Mouse (Mus musculus) testis, adult 2 months (tissue): ENCODE data around the gene Slc37a4.

Experiments
- CTCF ChIP-seq: fragments of 200-500 bp; IDR thresholded peaks from 2 replicates; pipeline ENCODE4 v1.5.1; 2012; ENCODE audit warnings: low read depth, mild to moderate bottlenecking, inconsistent platforms, low read length, moderate library complexity; ENCODE audit not compliant: control insufficient read depth, insufficient read depth, insufficient replicate concordance
- POLR2A ChIP-seq: fragments of 200-500 bp; IDR thresholded peaks from 2 replicates; pipeline ENCODE4 v1.6.1; 2012; ENCODE audit warnings: low read depth, mild to moderate bottlenecking, inconsistent platforms, low read length, moderate library complexity; ENCODE audit not compliant: control insufficient read depth

DNA sequence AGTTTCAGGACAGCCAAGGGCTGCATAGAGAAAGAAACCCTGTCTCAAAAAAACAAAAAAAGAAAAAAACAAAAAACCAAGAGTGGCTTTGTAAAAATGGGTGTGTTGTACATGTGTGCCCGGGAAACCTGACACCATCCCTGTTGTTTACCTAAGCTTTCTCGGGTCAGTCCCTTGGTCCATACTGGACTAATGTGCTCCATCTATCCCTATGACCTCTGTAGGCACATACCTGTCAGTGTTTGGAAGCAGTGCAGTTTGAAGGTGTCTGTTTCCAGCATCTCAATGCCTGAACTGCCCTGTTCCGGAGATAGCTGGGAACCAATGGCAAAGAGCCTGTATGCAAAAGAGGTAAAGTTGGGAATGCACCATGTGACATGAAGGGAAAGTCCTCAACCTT lies 8.4 kb downstream of the Slc37a4 start:
- TF ChIP-seq POLR2A (no peak), CTCF (no peak)
